Mouse (Mus musculus) midbrain, embryonic 16.5 days (tissue): ENCODE results near the gene Asb2. TPM values are rescaled to one million over a fixed set of nuclear protein-coding genes. Genes with fewer than 3 reads are reported as not detected.
A peak's percentile ranks its signal among the peaks of the same experiment; 100 is the strongest.

ENCODE experiments used
- ATAC-seq: fragments of 200-750 bp; cut with Nextera tagmentation; 2 replicates; pipeline ENCODE4 v1.8.0; 2017; ENCODE audit warnings: moderate TSS enrichment
- H3K27ac ChIP-seq: fragments of 300-500 bp; sonication (generic); 2 replicates; pipeline ENCODE4 v1.5.1; 2014; ENCODE audit warnings: mild to moderate bottlenecking, low read length, mixed read lengths
- H3K27me3 ChIP-seq: fragments of 300-500 bp; sonication (generic); 2 replicates; pipeline ENCODE4 v1.6.1; 2014; ENCODE audit warnings: low read depth, low read length, mixed read lengths; ENCODE audit not compliant: control insufficient read depth, insufficient read depth
- H3K36me3 ChIP-seq: fragments of 300-500 bp; sonication (generic); 2 replicates; pipeline ENCODE4 v1.6.1; 2014; ENCODE audit warnings: mild to moderate bottlenecking, low read length, moderate library complexity, mixed read lengths; ENCODE audit not compliant: control insufficient read depth, insufficient read depth
- H3K4me1 ChIP-seq: fragments of 300-500 bp; sonication (generic); 2 replicates; pipeline ENCODE4 v1.6.1; 2014; ENCODE audit warnings: mild to moderate bottlenecking, low read length, mixed read lengths; ENCODE audit not compliant: control insufficient read depth, insufficient read depth
- H3K4me2 ChIP-seq: fragments of 300-500 bp; sonication (generic); 2 replicates; pipeline ENCODE4 v1.6.1; 2014; ENCODE audit warnings: mild to moderate bottlenecking, low read length, mixed read lengths
- H3K4me3 ChIP-seq: fragments of 300-500 bp; sonication (generic); 2 replicates; pipeline ENCODE4 v1.5.1; 2014; ENCODE audit warnings: low read depth, mild to moderate bottlenecking, low read length, moderate library complexity, mixed read lengths
- H3K9ac ChIP-seq: fragments of 300-500 bp; sonication (generic); 2 replicates; pipeline ENCODE4 v1.6.1; 2014; ENCODE audit warnings: low read depth, low read length, mixed read lengths
- H3K9me3 ChIP-seq: fragments of 300-500 bp; sonication (generic); replicated peaks from 2 replicates; pipeline ENCODE4 v1.6.1; 2014; ENCODE audit warnings: mild to moderate bottlenecking, low read length, mixed read lengths; ENCODE audit not compliant: control insufficient read depth, poor library complexity, severe bottlenecking
- WGBS: fragments of 180-500 bp; shearing (Covaris S2); extraction: QIAGEN DNeasy Blood & Tissue Kit; methylation state at CpG from one replicate; pipeline ENCODE4 v1.1.7; 2014; 5-methylcytosine and 5-hydroxymethylcytosine counted together
- polyA plus RNA-seq: library from polyadenylated mRNA; unstranded; fragments of >200 nt; fragmentation: Nextera tagmentation; extraction: Ambion mirVana; gene quantifications from 2 replicates; pipeline ENCODE4 v1.2.1, GENCODE M21; 2015

Gene Asb2
- polyA plus RNA-seq, 1 experiment from 2014 or later: 0.82 TPM

DNA sequence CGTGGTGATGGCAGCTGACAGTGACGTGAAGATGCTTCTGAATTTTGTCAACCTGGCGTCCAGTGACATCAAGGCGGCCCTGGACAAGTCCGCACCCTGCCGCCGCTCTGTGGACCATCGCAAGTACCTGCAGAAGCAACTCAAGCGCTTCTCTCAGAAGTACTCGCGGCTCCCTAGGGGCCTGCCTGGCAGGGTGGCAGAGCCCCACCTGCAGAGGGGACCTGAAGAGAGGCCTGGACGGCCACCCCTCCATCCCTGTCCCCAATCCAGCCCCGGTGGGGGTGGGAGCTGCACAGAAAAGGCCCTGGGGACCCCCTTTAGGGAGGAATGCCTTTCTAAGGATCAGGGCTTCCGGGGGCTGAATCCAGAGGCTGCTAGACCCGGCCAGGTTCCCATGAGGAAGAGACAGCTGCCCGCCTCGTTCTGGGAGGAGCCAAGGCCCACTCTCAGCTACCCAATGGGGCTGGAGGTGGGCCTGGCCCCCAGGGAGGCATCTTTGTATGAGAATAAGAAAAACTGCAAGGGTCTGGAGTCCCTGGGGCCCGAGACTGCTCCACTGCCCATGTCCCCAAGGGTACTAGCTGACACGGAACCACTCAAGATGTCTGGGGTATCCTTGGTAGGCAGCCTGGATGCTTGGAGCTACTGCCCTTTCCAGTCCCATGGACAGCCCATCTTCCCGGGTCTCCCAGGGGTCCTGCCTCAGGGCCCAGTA, 39.8 kb downstream of the Asb2 start:
- Histone ChIP-seq H3K27me3 (peaks cover 9% of the 10 kb centered on the region; the same call in 1 of the 2 replicates), H3K27ac (no peak overlapping the region), H3K9ac (no peak overlapping the region), H3K4me2 (peak overlapping the region; percentile 61), H3K4me3 (no peak overlapping the region), H3K9me3 (no peaks in the 10 kb centered on the region), H3K4me1 (peaks cover 24% of the 10 kb centered on the region), H3K36me3 (no peaks in the 10 kb centered on the region)
- 26% methylated on average over 20 of the region's 20 CpGs for WGBS
- no peak for ATAC-seq

DNA sequence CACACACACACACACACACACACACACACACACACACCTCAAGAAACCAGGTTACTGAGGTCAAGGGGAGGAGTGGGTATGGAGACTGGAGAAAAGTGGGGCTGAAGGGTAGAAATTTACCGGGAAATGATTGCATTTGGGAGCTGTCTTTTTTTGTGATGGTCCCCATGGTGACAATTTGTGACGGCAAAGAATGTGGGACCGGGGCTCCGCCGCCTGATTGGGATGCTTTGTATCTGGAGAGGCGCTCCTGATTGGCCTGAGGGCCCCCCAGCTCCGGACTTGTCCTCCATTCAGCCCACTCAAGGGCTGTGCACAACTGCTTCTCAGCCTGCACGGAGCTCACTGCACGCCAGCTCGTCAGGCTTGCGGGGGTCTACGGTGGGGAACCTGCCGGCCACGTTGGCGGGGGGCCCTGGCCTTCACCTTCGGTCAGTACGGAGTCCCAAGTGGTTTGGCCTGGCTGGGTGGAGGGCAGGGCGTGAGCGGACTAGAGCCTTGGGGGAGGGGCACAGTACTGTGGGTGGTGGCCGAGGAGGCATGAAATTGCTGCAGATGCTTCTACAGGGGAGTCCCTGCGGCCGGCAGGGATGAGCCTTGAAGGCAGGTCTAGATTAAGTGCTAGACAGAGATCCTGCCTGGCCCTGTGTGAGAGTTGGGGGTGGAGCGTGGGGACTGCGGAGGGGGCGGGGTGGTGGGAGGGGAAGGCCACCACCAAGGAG, 41.0 kb downstream of the Asb2 start:
- no peaks in the 10 kb centered on the region for H3K36me3 ChIP-seq
- peak overlapping the region; percentile 74 for H3K27ac ChIP-seq
- peaks cover 9% of the 10 kb centered on the region; the same call in 1 of the 2 replicates for H3K27me3 ChIP-seq
- H3K4me2 ChIP-seq: peak overlapping the region; percentile 61
- H3K9ac ChIP-seq: peak overlapping the region; percentile 49; the same call in 1 of the 2 replicates
- H3K9me3 ChIP-seq: no peaks in the 10 kb centered on the region
- peaks cover 24% of the 10 kb centered on the region for H3K4me1 ChIP-seq
- WGBS: 1% methylated on average over 25 of the region's 25 CpGs
- peak overlapping the region; percentile 35 for H3K4me3 ChIP-seq
- peak; percentile 80 for ATAC-seq

DNA sequence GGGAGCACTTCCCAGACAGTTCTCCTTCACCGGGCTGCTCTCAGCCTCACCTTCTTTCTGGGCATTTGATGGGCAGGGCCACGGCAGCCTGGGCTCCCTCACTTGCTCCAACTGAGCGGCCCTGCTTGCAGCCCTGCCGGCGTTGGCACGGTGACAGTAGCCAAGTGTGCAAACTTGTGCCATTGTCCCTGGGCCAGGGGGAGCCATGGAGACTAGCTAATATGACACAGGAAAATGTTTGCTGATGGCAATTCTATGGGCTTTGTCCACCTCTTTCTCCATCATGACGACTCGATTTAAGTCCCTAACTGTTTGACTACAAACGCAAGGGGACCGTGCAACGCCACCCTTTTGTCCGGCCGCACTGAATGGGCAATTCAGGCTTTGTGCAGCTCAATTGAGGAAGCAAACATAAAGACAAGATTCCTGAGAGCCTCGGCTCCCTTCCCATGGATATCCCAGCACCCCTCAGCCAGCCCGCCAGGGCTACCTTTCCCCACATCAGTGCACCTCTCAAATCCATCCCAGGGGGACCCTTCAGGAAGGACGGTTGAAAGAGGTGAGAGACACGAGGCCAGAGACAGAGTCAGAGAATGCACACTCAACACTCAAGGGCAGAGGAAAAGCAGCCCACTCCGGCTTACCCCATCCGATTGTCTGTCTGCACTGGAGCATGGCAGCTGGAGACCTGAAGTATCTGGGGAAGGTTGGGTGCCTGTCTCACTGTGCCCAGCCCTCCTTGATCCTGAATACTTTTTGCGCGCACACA, 41.7 kb downstream of the Asb2 start:
- 0 out of 2 replicates have a peak overlapping the region, but pooled peaks have one; percentile 35 for H3K4me3 ChIP-seq
- peak overlapping the region; percentile 59 for H3K27ac ChIP-seq
- peak; percentile 54 for ATAC-seq
- no peaks in the 10 kb centered on the region for H3K9me3 ChIP-seq
- 6% methylated on average over 21 of the region's 21 CpGs for WGBS
- H3K27me3 ChIP-seq: peaks cover 9% of the 10 kb centered on the region; the same call in 1 of the 2 replicates
- H3K4me1 ChIP-seq: peaks cover 24% of the 10 kb centered on the region
- H3K9ac ChIP-seq: no peak overlapping the region
- H3K36me3 ChIP-seq: no peaks in the 10 kb centered on the region
- peak overlapping the region; percentile 61 for H3K4me2 ChIP-seq

DNA sequence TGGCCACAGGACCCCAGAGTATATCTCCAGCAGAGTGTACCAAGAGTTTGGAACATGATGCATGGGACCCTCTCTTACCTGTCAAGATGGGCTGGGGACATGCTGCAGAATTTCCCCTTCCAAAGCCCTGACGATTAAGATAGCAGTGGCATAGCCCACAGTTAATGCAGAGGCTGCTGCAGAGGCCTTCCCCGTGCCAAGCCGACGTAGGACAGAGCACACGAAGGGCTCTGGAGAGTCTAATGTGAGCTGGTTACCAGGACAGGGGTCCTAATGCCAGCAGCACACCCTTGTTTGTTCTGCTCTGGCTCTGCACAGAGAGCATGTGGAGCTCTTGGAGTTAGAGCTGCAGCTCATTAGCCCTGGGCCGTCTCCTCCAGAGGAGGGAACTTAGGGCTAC, 42.5 kb downstream of the Asb2 start:
- H3K4me1 ChIP-seq: peaks cover 24% of the 10 kb centered on the region

DNA sequence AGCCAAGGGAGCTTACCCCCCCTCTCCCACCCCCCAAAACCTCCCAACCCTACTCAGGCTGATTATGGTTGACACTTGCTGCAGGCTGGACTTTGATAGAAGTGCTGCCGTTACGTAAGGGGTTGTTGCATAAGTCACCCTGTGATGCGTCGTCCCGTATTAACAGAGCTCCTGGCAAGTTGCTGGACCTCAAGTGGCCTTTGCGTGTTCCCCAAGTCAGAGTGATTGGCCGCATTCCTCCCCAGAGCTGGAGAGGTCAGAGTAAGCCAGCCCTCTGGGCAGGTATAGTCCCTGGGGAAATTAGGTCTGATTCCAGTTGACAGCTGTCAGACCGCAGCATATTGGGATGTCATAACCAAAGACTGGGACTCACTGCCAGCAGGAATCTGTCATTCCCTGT, 43.9 kb downstream of the Asb2 start:
- H3K27me3 ChIP-seq: peaks cover 9% of the 10 kb centered on the region; the same call in 1 of the 2 replicates
- H3K4me1 ChIP-seq: peaks cover 24% of the 10 kb centered on the region
- 71% methylated on average over 8 of the region's 8 CpGs for WGBS
- no peaks in the 10 kb centered on the region for H3K9me3 ChIP-seq
- H3K4me2 ChIP-seq: no peak overlapping the region
- H3K36me3 ChIP-seq: no peaks in the 10 kb centered on the region
- no peak overlapping the region for H3K27ac ChIP-seq
- H3K9ac ChIP-seq: no peak overlapping the region
- ATAC-seq: no peak
- H3K4me3 ChIP-seq: no peak overlapping the region

More for the DNA sequence above, 42.5 kb downstream of the Asb2 start:
- no peak overlapping the region for H3K9ac ChIP-seq
- H3K4me2 ChIP-seq: peak overlapping the region; percentile 16; the same call in 1 of the 2 replicates
- peaks cover 9% of the 10 kb centered on the region; the same call in 1 of the 2 replicates for H3K27me3 ChIP-seq
- no peaks in the 10 kb centered on the region for H3K36me3 ChIP-seq
- no peak overlapping the region for H3K4me3 ChIP-seq
- 0 out of 2 replicates have a peak, but pooled peaks have one; percentile 0 for ATAC-seq
- peak overlapping the region; percentile 59 for H3K27ac ChIP-seq
- H3K9me3 ChIP-seq: no peaks in the 10 kb centered on the region
- 43% methylated on average over 6 of the region's 6 CpGs for WGBS

DNA sequence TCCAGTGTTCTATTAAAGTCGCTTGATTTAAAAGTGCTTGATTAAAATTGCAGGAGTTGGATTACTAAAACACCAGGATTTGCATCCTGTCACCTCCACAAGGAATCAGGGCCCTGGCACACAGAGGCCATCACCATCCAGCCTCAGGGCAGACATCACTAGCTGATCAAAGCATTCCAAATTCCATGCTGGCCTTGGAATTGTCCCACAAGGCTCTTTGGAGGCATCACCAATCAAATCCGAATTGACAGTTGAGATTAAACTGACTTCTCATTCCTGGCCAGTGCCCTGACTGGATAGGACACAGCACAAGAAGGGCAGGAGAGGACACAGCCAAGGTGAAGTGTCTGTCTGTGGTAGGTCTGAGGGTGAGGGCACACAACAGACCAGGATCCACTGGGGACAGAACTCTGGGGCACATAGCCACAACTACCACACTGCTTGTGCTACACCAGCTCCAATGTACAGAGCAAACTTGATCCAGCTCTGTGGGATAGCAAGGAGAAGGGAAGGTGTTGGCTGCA, 45.0 kb downstream of the Asb2 start, which contains the start of gene Fam181a:
Gene Fam181a, plus strand, starts transcription at position 232 of the 524 bp plus-strand sequence.
- no peak within 1 kb of the TSS for H3K9ac ChIP-seq
- no peaks in the 10 kb centered on the region for H3K9me3 ChIP-seq
- H3K4me3 ChIP-seq: no peak within 1 kb of the TSS
- no peak within 1 kb of the TSS for H3K4me2 ChIP-seq
- H3K36me3 ChIP-seq: no peaks in the 10 kb centered on the region
- H3K27me3 ChIP-seq: 0 out of 2 replicates have a peak, but pooled peaks cover 5% of the 10 kb centered on the region
- 93% methylated on average over 2 of the region's 2 CpGs for WGBS
- no peak for ATAC-seq
- H3K27ac ChIP-seq: no peak within 1 kb of the TSS
- H3K4me1 ChIP-seq: peaks cover 24% of the 10 kb centered on the region

DNA sequence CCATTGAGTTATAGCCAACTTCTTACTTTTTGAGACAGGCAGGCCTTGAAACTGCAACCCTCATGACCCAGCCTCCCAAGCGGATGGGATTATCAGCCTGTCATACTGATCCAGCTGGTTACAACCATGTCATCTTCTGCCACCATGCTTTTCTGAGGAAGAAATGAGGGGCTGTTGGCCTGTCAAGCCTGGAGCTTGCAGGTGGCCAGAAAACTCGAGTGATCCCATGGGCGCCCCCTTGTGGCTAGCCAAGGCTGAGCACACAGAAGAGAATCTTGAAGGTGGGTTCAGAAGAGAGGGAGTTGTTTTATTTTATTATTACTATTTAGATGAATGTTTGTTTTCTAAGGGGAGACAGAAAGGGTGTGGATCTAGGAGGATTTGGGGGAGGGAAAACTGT, 49.1 kb downstream of the Asb2 start:
- no peak for ATAC-seq
- H3K4me2 ChIP-seq: no peak overlapping the region
- no peaks in the 10 kb centered on the region for H3K27me3 ChIP-seq
- no peaks in the 10 kb centered on the region for H3K9me3 ChIP-seq
- H3K4me3 ChIP-seq: no peak overlapping the region
- H3K27ac ChIP-seq: no peak overlapping the region
- H3K36me3 ChIP-seq: no peaks in the 10 kb centered on the region
- H3K4me1 ChIP-seq: no peaks in the 10 kb centered on the region
- no peak overlapping the region for H3K9ac ChIP-seq
- 19% methylated on average over 3 of the region's 3 CpGs for WGBS

DNA sequence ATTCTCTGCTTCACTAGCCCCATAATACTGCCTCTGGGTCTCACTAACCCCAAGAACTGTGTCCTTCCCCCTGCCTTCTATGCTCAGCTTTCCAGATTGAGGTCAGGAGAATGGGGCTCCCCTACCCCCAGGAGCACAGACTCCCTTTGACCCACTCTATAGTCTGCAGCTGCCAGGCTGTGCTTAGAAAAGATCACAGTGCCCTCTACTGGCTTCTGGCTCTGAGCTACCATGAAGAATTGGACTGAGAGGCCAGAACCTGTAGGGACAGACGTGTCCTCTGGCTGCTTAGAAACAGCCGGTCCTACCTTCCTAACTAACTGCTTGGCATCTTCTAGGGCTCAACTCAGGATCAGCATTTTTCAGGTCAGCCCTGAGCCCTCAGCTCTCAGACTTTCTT, 49.6 kb downstream of the Asb2 start:
- H3K4me2 ChIP-seq: no peak overlapping the region
- ATAC-seq: 0 out of 2 replicates have a peak, but pooled peaks have one; percentile 65
- H3K9ac ChIP-seq: no peak overlapping the region
- no peak overlapping the region for H3K4me3 ChIP-seq
- H3K9me3 ChIP-seq: no peaks in the 10 kb centered on the region
- H3K4me1 ChIP-seq: no peaks in the 10 kb centered on the region
- H3K27me3 ChIP-seq: no peaks in the 10 kb centered on the region
- H3K36me3 ChIP-seq: no peaks in the 10 kb centered on the region
- no peak overlapping the region for H3K27ac ChIP-seq
- 15% methylated on average over 2 of the region's 2 CpGs for WGBS
